Mouse (Mus musculus) E14TG2a.4 (cell line): ENCODE data around the gene Casq2.

Source experiments
- CTCF ChIP-seq: conservative IDR thresholded peaks from 2 replicates; pipeline ENCODE4 v1.5.1; 2014; ENCODE audit warnings: low read length
- NANOG ChIP-seq: IDR thresholded peaks from 2 replicates; pipeline ENCODE4 v1.6.1; 2014; ENCODE audit warnings: borderline replicate concordance, low read length, mixed read lengths
- POU5F1 ChIP-seq: IDR thresholded peaks from 2 replicates; pipeline ENCODE4 v1.6.1; 2014; ENCODE audit warnings: low read length, borderline replicate concordance

GRCm38 (mm10) chr3:102188972-102189371, 102.8 kb downstream of the Casq2 start:
- TF ChIP-seq CTCF (no peak), POU5F1 (no peak), NANOG (no peak)
